Mouse (Mus musculus) forebrain, embryonic 16.5 days (tissue): ENCODE data around the gene Sult1a1. TPM values are rescaled to one million over a fixed set of nuclear protein-coding genes. Genes with fewer than 3 reads are reported as not detected.

Experiments
- ATAC-seq: fragments of 200-750 bp; cut with Nextera tagmentation; 2 replicates; pipeline ENCODE4 v1.8.0; 2017; ENCODE audit warnings: mild to moderate bottlenecking, moderate library complexity
- H3K27ac ChIP-seq: fragments of 300-500 bp; sonication (generic); 2 replicates; pipeline ENCODE4 v1.5.1; 2014; ENCODE audit warnings: low read length, control low read depth
- H3K27me3 ChIP-seq: fragments of 300-500 bp; sonication (generic); replicated peaks from 2 replicates; pipeline ENCODE4 v1.6.1; 2014; ENCODE audit warnings: low read length; ENCODE audit not compliant: control insufficient read depth, insufficient read depth
- H3K36me3 ChIP-seq: fragments of 300-500 bp; sonication (generic); 2 replicates; pipeline ENCODE4 v1.6.1; 2014; ENCODE audit not compliant: control insufficient read depth, insufficient read depth
- H3K4me1 ChIP-seq: fragments of 300-500 bp; sonication (generic); replicated peaks from 2 replicates; pipeline ENCODE4 v1.6.1; 2014; ENCODE audit warnings: low read length; ENCODE audit not compliant: control insufficient read depth, insufficient read depth
- H3K4me2 ChIP-seq: fragments of 300-500 bp; sonication (generic); 2 replicates; pipeline ENCODE4 v1.6.1; 2014; ENCODE audit warnings: mild to moderate bottlenecking, low read length, control low read depth
- H3K4me3 ChIP-seq: fragments of 300-500 bp; sonication (generic); replicated peaks from 2 replicates; pipeline ENCODE4 v1.5.1; 2014; ENCODE audit warnings: mild to moderate bottlenecking, low read length, control low read depth
- H3K9ac ChIP-seq: fragments of 300-500 bp; sonication (generic); replicated peaks from 2 replicates; pipeline ENCODE4 v1.6.1; 2014; ENCODE audit warnings: low read depth, low read length, control low read depth
- H3K9me3 ChIP-seq: fragments of 300-500 bp; sonication (generic); 2 replicates; pipeline ENCODE4 v1.6.1; 2016; ENCODE audit warnings: low read length; ENCODE audit not compliant: control insufficient read depth
- WGBS: fragments of 180-500 bp; shearing (Covaris S2); extraction: QIAGEN DNeasy Blood & Tissue Kit; methylation state at CpG from one replicate; pipeline ENCODE4 v1.1.7; 2014; 5-methylcytosine and 5-hydroxymethylcytosine counted together
- polyA plus RNA-seq: library from polyadenylated mRNA; unstranded; fragments of >200 nt; fragmentation: Nextera tagmentation; extraction: Ambion mirVana; gene quantifications from 2 replicates; pipeline ENCODE4 v1.2.1, GENCODE M21; 2015

Gene Sult1a1
- polyA plus RNA-seq, 1 experiment from 2014 or later, result 4.3 TPM

DNA sequence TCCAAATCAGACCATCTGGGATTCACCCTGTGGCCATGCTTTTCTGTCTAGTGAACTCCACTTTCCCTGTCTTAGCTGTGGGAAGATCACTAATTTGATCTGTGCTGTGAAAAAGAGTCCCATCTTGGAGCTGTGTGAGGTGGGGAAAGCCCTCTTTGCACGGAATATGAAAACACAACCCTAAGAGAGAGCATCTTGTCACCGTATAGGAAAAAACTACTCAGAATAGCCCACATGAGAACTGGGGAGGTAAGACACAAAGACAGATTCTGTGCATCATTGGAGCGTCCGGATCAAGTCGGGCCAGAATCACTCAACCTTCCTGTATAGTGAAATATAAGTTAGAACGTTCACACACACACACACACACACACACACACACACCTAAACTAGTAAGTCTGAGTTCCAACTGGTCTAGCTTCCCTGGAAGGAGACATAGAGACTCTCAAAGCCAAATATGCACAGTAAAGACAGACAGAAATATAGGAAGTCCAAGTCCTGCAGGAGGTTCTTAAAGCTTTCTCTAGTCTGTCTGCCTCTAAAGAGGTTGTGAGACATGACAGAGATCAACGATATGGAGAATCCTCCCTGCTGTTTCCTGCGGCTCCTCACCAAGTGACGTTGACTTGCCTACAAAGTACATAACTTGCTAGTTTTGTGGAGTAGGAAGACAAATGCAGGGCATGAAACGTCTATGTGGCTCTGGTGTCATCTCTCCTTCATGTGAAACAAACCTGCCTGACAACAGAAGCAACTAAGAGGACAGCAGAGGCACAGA, 32.1 kb upstream of the Sult1a1 start:
- no peak for ATAC-seq
- 87% methylated on average over 10 of the region's 10 CpGs for WGBS
- peaks cover 6% of the 10 kb centered on the region for H3K4me1 ChIP-seq
- no peak overlapping the region for H3K27ac ChIP-seq
- no peaks in the 10 kb centered on the region for H3K27me3 ChIP-seq
- H3K4me2 ChIP-seq, result no peak overlapping the region
- H3K9ac ChIP-seq, result no peak overlapping the region
- H3K4me3 ChIP-seq, result no peak overlapping the region
- peaks cover 4% of the 10 kb centered on the region; the same call in 1 of the 2 replicates for H3K9me3 ChIP-seq
- H3K36me3 ChIP-seq, result no peaks in the 10 kb centered on the region

GRCm38 (mm10) chr7:126707442-126708174, 31.4 kb upstream of the Sult1a1 start, which contains the start of gene Coro1a:
TSS of gene Coro1a (minus strand) at chr7:126707787.
- Histone ChIP-seq H3K4me2 (no peak within 1 kb of the TSS), H3K4me1 (peaks cover 10% of the 10 kb centered on the region), H3K4me3 (no peak within 1 kb of the TSS), H3K9me3 (peaks cover 4% of the 10 kb centered on the region; the same call in 1 of the 2 replicates), H3K9ac (no peak within 1 kb of the TSS), H3K36me3 (no peaks in the 10 kb centered on the region), H3K27ac (no peak within 1 kb of the TSS), H3K27me3 (no peaks in the 10 kb centered on the region)
- ATAC-seq, result no peak
- 92% methylated on average over 19 of the region's 19 CpGs for WGBS

- Histone ChIP-seq H3K4me1 (peaks cover 30% of the 10 kb centered on the region), H3K27ac (peak overlapping the region; percentile 68), H3K9ac (peak overlapping the region; percentile 89), H3K4me3 (peak overlapping the region; percentile 83), H3K36me3 (peaks cover 9% of the 10 kb centered on the region; the same call in 1 of the 2 replicates), H3K4me2 (peak overlapping the region; percentile 80), H3K27me3 (no peaks in the 10 kb centered on the region), H3K9me3 (peaks cover 4% of the 10 kb centered on the region; the same call in 1 of the 2 replicates)
- ATAC-seq, result peak; percentile 90
- 2% methylated on average over 39 of the region's 39 CpGs for WGBS
Measured at GRCm38 (mm10) chr7:126704121-126704980, 28.1 kb upstream of the Sult1a1 start.

DNA sequence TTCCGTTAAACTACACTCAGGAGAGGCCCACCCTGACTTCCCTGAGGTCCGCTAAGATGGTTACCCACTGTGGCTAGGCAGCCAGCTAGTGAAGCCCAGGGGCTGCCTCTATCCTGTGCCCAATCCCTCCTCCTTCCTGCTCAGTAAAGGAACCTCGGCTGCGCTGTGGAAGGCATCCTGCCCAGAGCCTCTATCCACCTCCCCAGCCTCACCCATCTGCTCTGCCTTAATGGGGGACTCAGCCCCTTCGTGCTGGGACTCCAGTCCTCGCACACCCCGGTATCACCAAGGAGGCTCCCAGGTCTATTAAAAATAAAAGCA, 27.5 kb upstream of the Sult1a1 start:
- Histone ChIP-seq H3K4me3 (peak overlapping the region; percentile 83), H3K27me3 (no peaks in the 10 kb centered on the region), H3K9ac (peak overlapping the region; percentile 89), H3K36me3 (peaks cover 11% of the 10 kb centered on the region), H3K4me1 (peaks cover 30% of the 10 kb centered on the region), H3K9me3 (no peaks in the 10 kb centered on the region), H3K4me2 (peak overlapping the region; percentile 80), H3K27ac (peak overlapping the region; percentile 26)
- WGBS, result 10% methylated on average over 7 of the region's 7 CpGs
- peak; percentile 39 for ATAC-seq

DNA sequence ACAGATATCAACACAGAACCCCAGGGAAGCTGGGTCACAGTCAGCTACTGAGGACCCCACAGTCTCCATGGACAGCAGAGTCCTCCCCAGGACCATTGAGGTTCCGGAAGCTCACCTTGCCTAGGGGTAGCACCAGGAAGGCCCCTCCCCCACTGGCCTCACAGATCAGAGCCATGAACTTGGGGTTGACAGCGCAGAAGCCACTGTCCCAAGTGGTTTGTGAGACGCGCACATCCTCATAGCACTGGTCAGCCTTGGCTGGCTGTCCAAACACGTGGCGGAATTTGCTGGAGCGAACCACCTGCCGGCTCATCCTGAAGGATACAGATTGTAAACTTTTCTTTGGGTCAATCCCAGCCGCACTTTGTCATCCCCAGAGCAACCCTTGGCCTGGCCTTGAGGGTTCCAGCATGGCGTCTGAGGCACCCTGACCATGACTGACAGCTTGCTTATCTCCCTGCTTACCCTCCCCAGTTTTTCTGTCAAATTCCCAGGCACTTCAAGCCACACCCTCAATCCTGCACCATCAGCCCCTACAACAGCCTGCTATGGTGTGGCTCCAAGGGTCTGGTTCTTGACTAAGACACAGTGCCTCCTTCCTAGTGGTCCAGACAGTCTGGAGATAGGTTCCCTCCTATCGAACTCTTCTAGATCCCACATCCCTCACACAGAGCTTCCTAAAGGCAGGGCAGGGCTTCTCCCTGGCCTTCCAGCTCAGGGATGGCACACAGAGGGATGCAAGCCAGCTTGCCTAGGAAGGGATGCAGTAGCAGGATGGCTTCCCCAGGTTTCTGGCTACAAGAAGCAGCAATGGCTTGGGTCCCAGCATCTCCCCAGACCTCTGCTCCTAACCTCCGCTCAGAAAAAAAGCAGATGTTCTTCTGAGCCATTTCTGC, 26.9 kb upstream of the Sult1a1 start:
- Histone ChIP-seq H3K27me3 (no peaks in the 10 kb centered on the region), H3K27ac (peak overlapping the region; percentile 26), H3K9me3 (no peaks in the 10 kb centered on the region), H3K4me3 (peak overlapping the region; percentile 83), H3K4me2 (peak overlapping the region; percentile 80), H3K36me3 (peaks cover 11% of the 10 kb centered on the region), H3K9ac (peak overlapping the region; percentile 89), H3K4me1 (peaks cover 30% of the 10 kb centered on the region)
- no peak for ATAC-seq
- WGBS, result 90% methylated on average over 12 of the region's 12 CpGs

DNA sequence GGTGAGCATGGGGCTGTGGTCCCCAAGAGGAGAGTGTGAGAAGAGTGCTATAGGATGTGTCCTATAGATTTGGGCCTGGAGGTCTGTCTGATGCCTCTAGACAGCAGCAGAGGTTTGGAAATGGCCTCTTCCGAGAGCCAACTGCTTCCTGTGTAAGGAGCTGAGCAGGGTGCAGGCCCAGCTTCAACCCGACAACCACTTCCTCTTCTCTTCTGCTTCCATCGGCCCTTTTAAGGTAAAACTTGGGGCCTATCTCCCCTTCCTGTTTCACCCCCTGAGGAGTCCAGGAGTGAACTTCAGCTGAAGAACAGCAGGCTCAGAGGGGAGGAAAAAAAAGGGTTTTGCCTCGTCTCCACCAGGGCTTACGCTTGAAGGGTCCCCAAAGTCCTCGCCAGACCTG, 26.1 kb upstream of the Sult1a1 start:
- Histone ChIP-seq H3K9ac (no peak overlapping the region), H3K4me3 (no peak overlapping the region), H3K9me3 (no peaks in the 10 kb centered on the region), H3K27me3 (no peaks in the 10 kb centered on the region), H3K4me1 (peaks cover 31% of the 10 kb centered on the region), H3K27ac (no peak overlapping the region), H3K4me2 (peak overlapping the region; percentile 80), H3K36me3 (peaks cover 11% of the 10 kb centered on the region)
- ATAC-seq, result no peak
- WGBS, result 86% methylated on average over 6 of the region's 6 CpGs

- Histone ChIP-seq H3K36me3 (peaks cover 11% of the 10 kb centered on the region), H3K27ac (no peak overlapping the region), H3K27me3 (no peaks in the 10 kb centered on the region), H3K4me1 (peaks cover 37% of the 10 kb centered on the region), H3K4me2 (peak overlapping the region; percentile 33), H3K9me3 (no peaks in the 10 kb centered on the region), H3K4me3 (no peak overlapping the region), H3K9ac (peak overlapping the region; percentile 38; the same call in 1 of the 2 replicates)
- ATAC-seq, result no peak
- 60% methylated on average over 24 of the region's 24 CpGs for WGBS
Measured at GRCm38 (mm10) chr7:126701559-126702357, 25.5 kb upstream of the Sult1a1 start.

GRCm38 (mm10) chr7:126701070-126701469, 24.8 kb upstream of the Sult1a1 start:
- Histone ChIP-seq H3K27ac (no peak overlapping the region), H3K36me3 (peaks cover 11% of the 10 kb centered on the region), H3K4me1 (peaks cover 43% of the 10 kb centered on the region), H3K4me3 (no peak overlapping the region), H3K9ac (peak overlapping the region; percentile 38; the same call in 1 of the 2 replicates), H3K9me3 (no peaks in the 10 kb centered on the region), H3K4me2 (peak overlapping the region; percentile 33), H3K27me3 (no peaks in the 10 kb centered on the region)
- ATAC-seq, result peak; percentile 29
- 0% methylated on average over 11 of the region's 11 CpGs for WGBS
